Mouse (Mus musculus) CH12.LX (cell line): Measurements from ENCODE around the gene Olfr770. TPM values are rescaled to one million over a fixed set of nuclear protein-coding genes. Genes with fewer than 3 reads are reported as not detected.
"Not testable (repeated sequence)": the region's sequence is repeated elsewhere in the genome, so short reads cannot be mapped to it uniquely, and the experiment has no call there.

Source experiments
- DNase-seq: peaks from one replicate; pipeline ENCODE4 v3.0.0-alpha.2; 2013; ENCODE audit errors: extremely low read depth
- H3K27ac ChIP-seq: 2 replicates; pipeline ENCODE4 v1.5.1; 2012; ENCODE audit warnings: low read depth, mild to moderate bottlenecking, control low read depth, moderate library complexity; ENCODE audit not compliant: insufficient read depth
- H3K27me3 ChIP-seq: replicated peaks from 2 replicates; pipeline ENCODE3; 2012; ENCODE audit warnings: inconsistent platforms
- H3K36me3 ChIP-seq, 2 experiments: replicated peaks in 1 of 2; 2 replicates each; pipeline versions ENCODE3 to v1.6.1; 2012; ENCODE audit warnings: inconsistent platforms in 1 of 2, low read length in 1 of 2, mild to moderate bottlenecking in 1 of 2, mixed read lengths in 1 of 2, moderate library complexity in 1 of 2; ENCODE audit not compliant: control insufficient read depth in 1 of 2, insufficient read depth in 1 of 2
- H3K4me1 ChIP-seq, 2 experiments: 2 replicates each; pipeline ENCODE4 v1.6.1; 2012; ENCODE audit warnings: inconsistent platforms in 1 of 2, moderate library complexity in 1 of 2; ENCODE audit not compliant: insufficient read depth in 2 of 2, control insufficient read depth in 1 of 2
- H3K4me2 ChIP-seq: 2 replicates; pipeline ENCODE4 v1.6.1; 2012; ENCODE audit warnings: low read depth, mild to moderate bottlenecking, control low read depth; ENCODE audit not compliant: poor library complexity, insufficient read depth, severe bottlenecking
- H3K4me3 ChIP-seq, 3 experiments: fragments of 150-350 bp in 1 of 3; sonication (generic) in 1 of 3; replicated peaks in 1 of 3; 2 replicates each; pipeline versions ENCODE3 to v1.5.1; 2011 to 2012; ENCODE audit warnings: low read depth in 2 of 3, low read length in 2 of 3, mild to moderate bottlenecking in 2 of 3, moderate library complexity in 2 of 3, control low read depth in 1 of 3, improper control_type of control experiment in 1 of 3, inconsistent platforms in 1 of 3, mixed read lengths in 1 of 3; ENCODE audit not compliant: poor library complexity in 1 of 3
- H3K79me2 ChIP-seq: replicated peaks from 2 replicates; pipeline ENCODE4 v1.6.1; 2012; ENCODE audit warnings: mild to moderate bottlenecking, moderate library complexity; ENCODE audit not compliant: control insufficient read depth, poor library complexity, insufficient read depth, severe bottlenecking; ENCODE audit errors: extremely low read depth
- H3K9ac ChIP-seq: 2 replicates; pipeline ENCODE4 v1.6.1; 2012; ENCODE audit warnings: low read depth, mild to moderate bottlenecking, control low read depth, moderate library complexity; ENCODE audit not compliant: insufficient read depth
- H3K9me3 ChIP-seq: replicated peaks from 2 replicates; pipeline ENCODE3; 2012; ENCODE audit warnings: low read length, inconsistent platforms, mixed read lengths
- CHD1 ChIP-seq: IDR thresholded peaks from 2 replicates; pipeline ENCODE4 v1.6.1; 2012; ENCODE audit warnings: low read depth, low read length, improper control_type of control experiment, inconsistent platforms
- CHD2 ChIP-seq: IDR thresholded peaks from 2 replicates; pipeline ENCODE4 v1.6.1; 2011; ENCODE audit warnings: low read length, improper control_type of control experiment
- CTCF ChIP-seq, 2 experiments: IDR thresholded peaks in 1 of 2; conservative IDR thresholded peaks in 1 of 2; 2 replicates each; pipeline ENCODE4 v1.5.1; 2011 to 2012; ENCODE audit warnings: low read depth in 2 of 2, low read length in 2 of 2, improper control_type of control experiment in 1 of 2, inconsistent platforms in 1 of 2, mild to moderate bottlenecking in 1 of 2, moderate library complexity in 1 of 2
- E2F4 ChIP-seq: IDR thresholded peaks from 2 replicates; pipeline ENCODE4 v1.6.1; 2011; ENCODE audit warnings: low read depth, low read length, improper control_type of control experiment; ENCODE audit not compliant: insufficient replicate concordance
- EP300 ChIP-seq: IDR thresholded peaks from 2 replicates; pipeline ENCODE4 v1.6.1; 2011; ENCODE audit warnings: low read length, improper control_type of control experiment
- MAZ ChIP-seq: IDR thresholded peaks from 2 replicates; pipeline ENCODE4 v1.6.1; 2012; ENCODE audit warnings: low read depth, mild to moderate bottlenecking, inconsistent platforms, low read length, improper control_type of control experiment, moderate library complexity
- MEF2A ChIP-seq: IDR thresholded peaks from 2 replicates; pipeline ENCODE4 v1.6.1; 2014; ENCODE audit warnings: low read depth, mild to moderate bottlenecking, inconsistent platforms, low read length, improper control_type of control experiment, borderline replicate concordance
- NELFE ChIP-seq: IDR thresholded peaks from 2 replicates; pipeline ENCODE4 v1.6.1; 2011; ENCODE audit warnings: low read depth, low read length, improper control_type of control experiment
- NRF1 ChIP-seq: IDR thresholded peaks from 2 replicates; pipeline ENCODE4 v1.6.1; 2014; ENCODE audit warnings: low read depth, mild to moderate bottlenecking, inconsistent platforms, low read length, improper control_type of control experiment, moderate library complexity
- POLR2AphosphoS2 ChIP-seq: IDR thresholded peaks from 2 replicates; pipeline ENCODE4 v1.6.1; 2011; ENCODE audit warnings: low read depth, low read length, improper control_type of control experiment
- SIN3A ChIP-seq: IDR thresholded peaks from 2 replicates; pipeline ENCODE4 v1.6.1; 2012; ENCODE audit warnings: low read length, improper control_type of control experiment, inconsistent platforms
- UBTF ChIP-seq: IDR thresholded peaks from 2 replicates; pipeline ENCODE4 v1.6.1; 2012; ENCODE audit warnings: low read depth, mild to moderate bottlenecking, inconsistent platforms, low read length, improper control_type of control experiment, moderate library complexity
- USF2 ChIP-seq: conservative IDR thresholded peaks from 2 replicates; pipeline ENCODE4 v1.6.1; 2011; ENCODE audit warnings: low read depth, low read length, improper control_type of control experiment
- ZKSCAN1 ChIP-seq: IDR thresholded peaks from 2 replicates; pipeline ENCODE4 v1.6.1; 2012; ENCODE audit warnings: low read depth, inconsistent platforms, low read length, improper control_type of control experiment, borderline replicate concordance
- ZMIZ1 ChIP-seq: IDR thresholded peaks from 2 replicates; pipeline ENCODE4 v1.6.1; 2012; ENCODE audit warnings: low read depth, mild to moderate bottlenecking, inconsistent platforms, low read length, improper control_type of control experiment
- ZNF384 ChIP-seq: IDR thresholded peaks from 2 replicates; pipeline ENCODE4 v1.6.1; 2012; ENCODE audit warnings: low read depth, low read length, improper control_type of control experiment, inconsistent platforms
- dilution Hi-C: fragments of 300-500 bp; cut with MboI; formaldehyde crosslinking; loops from 2 replicates; pipeline ENCODE4 v1.14.3; 2020; ENCODE audit warnings: low sequenced_read_pairs; ENCODE audit not compliant: extremely low pct_unique_long_range_greater_than_20kb, extremely low pct_ligation_motif_present
- in situ Hi-C: fragments of 300-500 bp; cut with MboI; formaldehyde crosslinking; loops from 3 replicates; pipeline ENCODE4 v1.14.3; 2019; ENCODE audit warnings: low sequenced_read_pairs, low pct_ligation_motif_present, low pct_unique_long_range_greater_than_20kb, mixed read lengths
- polyA plus RNA-seq: library from polyadenylated mRNA; unstranded; fragments of >175 nt; gene quantifications from 2 replicates; pipeline ENCODE4 v1.2.1, GENCODE M21; 2012; ENCODE audit warnings: low read depth; ENCODE audit not compliant: insufficient read length
- total RNA-seq, 2 experiments: library from RNA; depleted of rRNA; stranded (reverse); fragments of 300-350 nt in 1 of 2; fragments of >200 nt in 1 of 2; gene quantifications; 2 replicates each; pipeline ENCODE4 v1.2.3; 2012 to 2014

Gene Olfr770
- total RNA-seq (2012; rRNA removed) (not detected in 2 replicates), total RNA-seq (2014; rRNA removed) (not detected in 2 replicates), polyA plus RNA-seq (not detected in 2 replicates)

GRCm38 (mm10) chr10:129138898-129139297 is at the start of gene Olfr770:
Gene Olfr770, minus strand, starts transcription at chr10:129138998.
- H3K36me3 ChIP-seq, result no peaks in the 10 kb centered on the region
- TF ChIP-seq UBTF (no peak), CTCF (conservative IDR thresholded peaks at IDR 0.05 in 1 of 2, IDR thresholded peaks at IDR 0.05 in 1 of 2; ENCODE audit: low read depth in 2 of 2, low read length in 2 of 2) (no peak), NELFE (no peak)
- TF ChIP-seq, all 38 proteins: peak for 0
- H3K4me2 ChIP-seq, result no peak within 1 kb of the TSS
- no peak for DNase-seq
- H3K27me3 ChIP-seq, result no peaks in the 10 kb centered on the region
- no peak within 1 kb of the TSS for H3K4me3 ChIP-seq
- in situ Hi-C loops, result no loop called here
- dilution Hi-C loops, result no loop called here
- no peaks in the 10 kb centered on the region for H3K4me1 ChIP-seq
- no peak within 1 kb of the TSS for H3K9ac ChIP-seq
- no peaks in the 10 kb centered on the region for H3K79me2 ChIP-seq
- no peaks in the 10 kb centered on the region for H3K9me3 ChIP-seq
- no peak within 1 kb of the TSS for H3K27ac ChIP-seq

DNA sequence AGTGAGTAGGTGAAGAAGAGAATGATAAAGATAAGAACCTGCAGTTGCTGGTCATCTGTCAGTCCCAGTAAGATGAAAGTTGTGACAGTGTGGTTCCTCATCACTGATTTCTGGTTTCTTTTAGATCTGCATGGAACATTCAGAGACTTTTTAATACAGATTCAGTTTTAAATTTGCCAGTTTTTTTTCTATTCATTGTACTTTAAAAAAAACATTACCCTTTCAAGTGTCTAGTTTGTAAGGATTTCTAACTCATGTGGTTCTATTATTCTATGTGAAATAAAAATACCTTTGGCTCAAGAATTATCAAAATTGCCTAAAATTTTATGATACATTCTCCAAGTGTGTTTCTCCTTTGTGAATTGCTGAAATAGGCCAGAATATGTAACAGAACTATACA is 48.5 kb upstream of the Olfr770 start, which contains the start of gene Olfr773:
Gene Olfr773, minus strand, starts transcription at position 101 of the 400 bp plus-strand sequence.
- DNase-seq, H3K4me2 ChIP-seq, H3K4me3 ChIP-seq, H3K36me3 ChIP-seq, H3K27me3 ChIP-seq, H3K9ac ChIP-seq, H3K9me3 ChIP-seq, H3K4me1 ChIP-seq, in situ Hi-C loops, H3K79me2 ChIP-seq, H3K27ac ChIP-seq, dilution Hi-C loops: not testable (repeated sequence)

DNA sequence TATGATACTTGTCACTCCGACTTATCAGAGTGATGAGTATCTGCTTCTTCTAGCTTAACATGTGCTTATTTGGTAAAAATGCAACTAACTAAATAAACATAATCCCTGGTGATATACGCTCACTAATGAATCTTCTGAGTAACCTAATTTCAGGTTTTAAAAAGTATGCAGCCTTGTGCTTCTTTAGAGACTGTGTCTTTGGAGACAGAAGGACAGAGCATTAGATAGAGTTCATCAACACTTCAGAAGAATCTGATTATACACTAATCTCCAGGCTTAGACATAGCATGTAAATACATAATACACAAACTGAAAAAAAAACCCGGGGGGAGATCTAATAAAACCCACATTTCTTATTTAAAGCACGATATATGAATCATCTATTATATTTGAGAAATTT is 39.0 kb upstream of the Olfr770 start, which contains the start of gene Olfr772:
Gene Olfr772, minus strand, starts transcription at position 101 of the 400 bp plus-strand sequence.
- H3K4me2 ChIP-seq, H3K79me2 ChIP-seq, H3K9me3 ChIP-seq, H3K4me3 ChIP-seq, DNase-seq, H3K9ac ChIP-seq, dilution Hi-C loops, H3K36me3 ChIP-seq, H3K27me3 ChIP-seq, in situ Hi-C loops, H3K27ac ChIP-seq, H3K4me1 ChIP-seq: not testable (repeated sequence)

GRCm38 (mm10) chr10:129164651-129165050 is 25.9 kb upstream of the Olfr770 start, which contains the start of gene Olfr771:
Gene Olfr771, minus strand, starts transcription at chr10:129164751.
- H3K79me2 ChIP-seq, result no peaks in the 10 kb centered on the region
- no peak within 1 kb of the TSS for H3K27ac ChIP-seq
- no peaks in the 10 kb centered on the region for H3K9me3 ChIP-seq
- no peak within 1 kb of the TSS for H3K9ac ChIP-seq
- dilution Hi-C loops (no loop called here), in situ Hi-C loops (no loop called here)
- H3K4me2 ChIP-seq, result no peak within 1 kb of the TSS
- DNase-seq, result no peak
- H3K27me3 ChIP-seq, result no peaks in the 10 kb centered on the region
- no peaks in the 10 kb centered on the region for H3K4me1 ChIP-seq
- H3K36me3 ChIP-seq, result no peaks in the 10 kb centered on the region
- TF ChIP-seq POLR2AphosphoS2, result no peak
- TF ChIP-seq ZNF384, result no peak
- TF ChIP-seq ZMIZ1, result no peak
- TF ChIP-seq E2F4, result no peak
- no peak for TF ChIP-seq NRF1
- TF ChIP-seq CHD2, result no peak
- TF ChIP-seq ZKSCAN1, result no peak
- TF ChIP-seq EP300, result no peak
- no peak for TF ChIP-seq USF2
- no peak for TF ChIP-seq SIN3A
- no peak for TF ChIP-seq CHD1
- TF ChIP-seq MAZ, result no peak
- no peak for TF ChIP-seq MEF2A
- H3K4me3 ChIP-seq, result no peak within 1 kb of the TSS
